Mouse (Mus musculus) adipocyte (in vitro differentiated cells): ENCODE data around the gene Slc22a22.
"Not testable (repeated sequence)": the region's sequence is repeated elsewhere in the genome, so short reads cannot be mapped to it uniquely, and the experiment has no call there.

Experiments used
- DNase-seq: peaks from one replicate; pipeline ENCODE4 v3.0.0-alpha.2; 2016; ENCODE audit warnings: low spot score

Gene Slc22a22

GRCm38 (mm10) chr15:57380381-57380780 is 97.0 kb downstream of the Slc22a22 start:
- DNase-seq: no peak

- DNase-seq: no peak
Observed at GRCm38 (mm10) chr15:57366446-57366845, 111.0 kb downstream of the Slc22a22 start.

- peak; percentile 4 for DNase-seq
Observed at GRCm38 (mm10) chr15:57355278-57355677, 122.1 kb downstream of the Slc22a22 start.

- peak; percentile 6 for DNase-seq
Observed at GRCm38 (mm10) chr15:57340499-57340898, 136.9 kb downstream of the Slc22a22 start.

GRCm38 (mm10) chr15:57331326-57331725 is 146.1 kb downstream of the Slc22a22 start:
- no peak for DNase-seq

- no peak for DNase-seq
Observed at GRCm38 (mm10) chr15:57318001-57318400, 159.4 kb downstream of the Slc22a22 start.

- no peak for DNase-seq
Observed at GRCm38 (mm10) chr15:57316486-57316885, 160.9 kb downstream of the Slc22a22 start.

GRCm38 (mm10) chr15:57302710-57303109 is 174.7 kb downstream of the Slc22a22 start:
- DNase-seq: no peak

- no peak for DNase-seq
Observed at GRCm38 (mm10) chr15:57278505-57278904, 198.9 kb downstream of the Slc22a22 start.

GRCm38 (mm10) chr15:57276411-57276810 is 201.0 kb downstream of the Slc22a22 start:
- no peak for DNase-seq

- DNase-seq: not testable (repeated sequence)
Observed at GRCm38 (mm10) chr15:57240061-57240460, 237.4 kb downstream of the Slc22a22 start.

GRCm38 (mm10) chr15:57230439-57230838 is 247.0 kb downstream of the Slc22a22 start:
- DNase-seq: peak; percentile 65

- DNase-seq: no peak
Observed at GRCm38 (mm10) chr15:57205315-57205714, 272.1 kb downstream of the Slc22a22 start.

- DNase-seq: no peak
Observed at GRCm38 (mm10) chr15:57204444-57204930, 272.9 kb downstream of the Slc22a22 start.
